Mouse (Mus musculus) forebrain, postnatal 0 days (tissue): ENCODE data around the gene Cdh1. TPM values are rescaled to one million over a fixed set of nuclear protein-coding genes. Genes with fewer than 3 reads are reported as not detected.

ENCODE experiments used
- ATAC-seq: fragments of 200-750 bp; cut with Nextera tagmentation; 2 replicates; pipeline ENCODE4 v1.8.0; 2017; ENCODE audit warnings: mild to moderate bottlenecking, moderate library complexity
- DNase-seq: peaks from one replicate; pipeline ENCODE4 v3.0.0-alpha.2; 2015
- H3K27ac ChIP-seq: fragments of 300-500 bp; sonication (generic); 2 replicates; pipeline ENCODE4 v1.5.1; 2014; ENCODE audit warnings: low read depth, mild to moderate bottlenecking, antibody characterized with exemption, low read length, moderate library complexity, mixed read lengths
- H3K27me3 ChIP-seq: fragments of 300-500 bp; sonication (generic); 2 replicates; pipeline ENCODE4 v1.6.1; 2014; ENCODE audit warnings: mild to moderate bottlenecking, low read length, mixed read lengths; ENCODE audit not compliant: insufficient read depth
- H3K36me3 ChIP-seq: fragments of 300-500 bp; sonication (generic); 2 replicates; pipeline ENCODE4 v1.6.1; 2014; ENCODE audit warnings: mild to moderate bottlenecking, moderate library complexity; ENCODE audit not compliant: insufficient read depth
- H3K4me1 ChIP-seq: fragments of 300-500 bp; sonication (generic); 2 replicates; pipeline ENCODE4 v1.6.1; 2014; ENCODE audit warnings: antibody characterized with exemption; ENCODE audit not compliant: insufficient read depth
- H3K4me2 ChIP-seq: fragments of 300-500 bp; sonication (generic); 2 replicates; pipeline ENCODE4 v1.6.1; 2014; ENCODE audit warnings: low read depth, mild to moderate bottlenecking, moderate library complexity
- H3K4me3 ChIP-seq: fragments of 300-500 bp; sonication (generic); 2 replicates; pipeline ENCODE4 v1.5.1; 2014; ENCODE audit warnings: low read depth, low read length, mixed read lengths
- H3K9ac ChIP-seq: fragments of 300-500 bp; sonication (generic); 2 replicates; pipeline ENCODE4 v1.6.1; 2014; ENCODE audit warnings: mild to moderate bottlenecking
- H3K9me3 ChIP-seq: fragments of 300-500 bp; sonication (generic); 2 replicates; pipeline ENCODE4 v1.6.1; 2016; ENCODE audit warnings: low read length
- CTCF ChIP-seq: sonication (generic); IDR thresholded peaks from 2 replicates; pipeline ENCODE4 v1.5.1; 2016; ENCODE audit warnings: antibody characterized with exemption, control low read depth, low read depth
- WGBS: fragments of 180-500 bp; shearing (Covaris S2); extraction: QIAGEN DNeasy Blood & Tissue Kit; methylation state at CpG from one replicate; pipeline ENCODE4 v1.1.7; 2014; 5-methylcytosine and 5-hydroxymethylcytosine counted together
- polyA plus RNA-seq: library from polyadenylated mRNA; unstranded; fragments of >200 nt; fragmentation: Nextera tagmentation; extraction: Ambion mirVana; gene quantifications from 2 replicates; pipeline ENCODE4 v1.2.1, GENCODE M21; 2015
- total RNA-seq: library from RNA; depleted of rRNA; stranded (reverse); fragments of >200 nt; gene quantifications from 2 replicates; pipeline ENCODE4 v1.2.3, GENCODE M21; 2014; rRNA removed

Cdh1 gene
- total RNA-seq = 2.5 and 3.9 TPM in 2 replicates
- polyA plus RNA-seq = 3.3 and 3.9 TPM in 2 replicates

GRCm38 (mm10) chr8:106603131-106603819 lies at the start of gene Cdh1:
Gene Cdh1 (plus strand): TSS chr8:106603351.
- ATAC-seq = peak; percentile 54; the same call in 1 of the 2 replicates
- H3K4me2 ChIP-seq = peak within 1 kb of the TSS; percentile 60
- H3K4me3 ChIP-seq = peak within 1 kb of the TSS; percentile 43
- no peak within 1 kb of the TSS for H3K27ac ChIP-seq
- DNase-seq = peak; percentile 30
- TF ChIP-seq CTCF = peak; percentile 31; the same call in 1 of the 2 replicates
- H3K9ac ChIP-seq = no peak within 1 kb of the TSS
- WGBS = under 1% methylated on average over 50 of the region's 53 CpGs
- 0 out of 2 replicates have a peak, but pooled peaks cover 3% of the 10 kb centered on the region for H3K4me1 ChIP-seq
- peaks cover 44% of the 10 kb centered on the region for H3K27me3 ChIP-seq
- no peaks in the 10 kb centered on the region for H3K9me3 ChIP-seq
- no peaks in the 10 kb centered on the region for H3K36me3 ChIP-seq

GRCm38 (mm10) chr8:106554011-106554410 lies 49.1 kb upstream of the Cdh1 start:
- Histone ChIP-seq H3K27ac (no peak overlapping the region), H3K4me1 (no peaks in the 10 kb centered on the region), H3K9ac (no peak overlapping the region), H3K4me3 (no peak overlapping the region), H3K9me3 (peaks cover 9% of the 10 kb centered on the region; the same call in 1 of the 2 replicates), H3K36me3 (no peaks in the 10 kb centered on the region), H3K4me2 (no peak overlapping the region), H3K27me3 (no peaks in the 10 kb centered on the region)
- no peak for TF ChIP-seq CTCF
- 94% methylated on average over 5 of the region's 5 CpGs for WGBS
- DNase-seq = no peak
- no peak for ATAC-seq

DNA sequence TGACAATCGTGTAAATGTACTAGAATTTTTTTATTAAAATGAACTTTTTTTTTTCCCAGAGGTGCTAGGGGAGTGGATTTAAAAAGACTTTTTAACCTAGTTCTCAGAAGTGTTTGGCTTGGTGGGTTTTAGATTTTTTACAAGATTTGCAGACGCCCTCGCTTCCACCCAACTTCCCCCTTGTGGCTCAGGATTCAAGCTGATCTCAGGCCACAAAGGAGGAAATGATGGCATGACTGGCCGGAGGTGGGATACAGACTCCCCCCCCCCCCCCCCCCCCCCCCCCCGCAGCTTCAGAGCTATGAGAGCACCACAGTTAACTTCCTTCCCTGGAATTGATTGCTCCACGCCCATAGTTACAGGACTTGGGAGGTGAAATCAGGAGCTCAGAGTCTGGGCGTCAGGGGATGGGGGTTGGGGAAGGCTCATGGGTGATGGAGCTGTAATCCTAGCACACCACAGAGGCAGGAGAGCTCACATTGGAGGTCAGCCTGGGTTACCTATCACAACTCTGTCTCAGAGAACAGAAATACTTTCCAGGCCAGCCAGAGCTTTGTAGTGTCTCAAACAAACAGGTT lies 47.0 kb upstream of the Cdh1 start:
- no peaks in the 10 kb centered on the region for H3K4me1 ChIP-seq
- H3K36me3 ChIP-seq = no peaks in the 10 kb centered on the region
- no peak overlapping the region for H3K27ac ChIP-seq
- 82% methylated on average over 6 of the region's 7 CpGs for WGBS
- ATAC-seq = no peak
- H3K4me3 ChIP-seq = no peak overlapping the region
- no peak overlapping the region for H3K4me2 ChIP-seq
- no peak for TF ChIP-seq CTCF
- H3K9me3 ChIP-seq = peaks cover 9% of the 10 kb centered on the region; the same call in 1 of the 2 replicates
- H3K27me3 ChIP-seq = no peaks in the 10 kb centered on the region
- H3K9ac ChIP-seq = no peak overlapping the region
- no peak for DNase-seq

DNA sequence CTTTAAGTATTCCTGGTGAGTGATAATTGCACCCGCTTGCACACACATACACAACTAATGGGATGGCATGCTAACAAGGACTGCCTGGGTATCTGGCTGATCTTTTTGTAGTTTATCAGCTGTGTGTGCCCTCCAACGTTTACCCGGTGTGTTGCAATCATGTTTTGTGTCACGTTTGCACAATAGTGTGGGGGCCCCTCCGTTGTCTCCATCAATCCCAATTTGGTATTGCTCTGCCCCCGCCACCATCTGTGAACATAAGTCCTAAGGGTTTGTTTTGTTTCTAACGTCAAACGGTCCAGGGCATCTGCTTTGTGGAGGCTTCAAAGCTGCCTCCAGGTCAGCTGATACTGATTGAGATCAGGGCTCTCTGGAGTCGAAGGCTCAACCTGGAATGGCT lies 43.3 kb upstream of the Cdh1 start:
- TF ChIP-seq CTCF = no peak
- Histone ChIP-seq H3K9me3 (peaks cover 9% of the 10 kb centered on the region; the same call in 1 of the 2 replicates), H3K9ac (no peak overlapping the region), H3K36me3 (no peaks in the 10 kb centered on the region), H3K4me2 (no peak overlapping the region), H3K27ac (no peak overlapping the region), H3K27me3 (no peaks in the 10 kb centered on the region), H3K4me1 (no peaks in the 10 kb centered on the region), H3K4me3 (no peak overlapping the region)
- ATAC-seq (no peak), DNase-seq (no peak)
- 74% methylated on average over 9 of the region's 9 CpGs for WGBS

DNA sequence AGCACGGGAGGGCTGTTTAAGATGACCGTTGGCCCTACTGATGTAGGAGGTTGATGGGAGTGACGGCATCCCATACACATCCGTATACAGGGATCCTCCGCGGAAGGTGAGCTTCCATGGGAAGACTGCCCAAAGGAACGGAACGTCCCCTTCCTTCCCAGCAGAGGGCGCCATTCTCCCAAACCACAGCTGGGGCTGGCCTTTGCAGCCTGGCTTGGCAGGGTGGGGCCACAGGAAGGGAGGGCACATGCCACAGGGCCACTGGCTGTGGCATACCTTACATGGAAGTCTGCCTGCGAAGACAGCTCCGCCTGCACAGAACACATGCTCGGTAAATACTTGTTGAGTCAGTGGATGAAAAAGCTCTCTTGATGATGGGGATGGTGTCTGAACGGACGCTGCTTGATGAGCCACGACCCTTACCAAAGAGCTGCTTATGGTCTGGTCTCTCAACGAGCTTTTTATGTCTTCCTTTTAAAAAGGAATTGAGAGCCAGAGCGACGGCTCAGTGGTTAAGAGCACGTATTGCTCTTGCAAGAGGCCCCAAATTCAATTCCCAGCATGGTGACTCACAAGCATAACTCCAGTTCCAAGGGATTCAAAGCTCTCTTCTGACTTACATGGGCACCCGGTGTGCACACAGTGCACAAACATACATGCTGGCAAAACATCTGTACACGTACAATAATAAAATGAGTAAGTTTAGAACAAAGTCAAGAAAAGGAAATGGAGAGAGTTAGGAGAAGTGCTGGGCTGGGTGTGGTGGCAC lies 41.9 kb upstream of the Cdh1 start:
- no peak for ATAC-seq
- no peak overlapping the region for H3K9ac ChIP-seq
- no peak overlapping the region for H3K27ac ChIP-seq
- H3K36me3 ChIP-seq = no peaks in the 10 kb centered on the region
- H3K9me3 ChIP-seq = peaks cover 9% of the 10 kb centered on the region; the same call in 1 of the 2 replicates
- H3K4me1 ChIP-seq = no peaks in the 10 kb centered on the region
- TF ChIP-seq CTCF = peak; percentile 67
- peak; percentile 16 for DNase-seq
- 32% methylated on average over 21 of the region's 21 CpGs for WGBS
- no peaks in the 10 kb centered on the region for H3K27me3 ChIP-seq
- no peak overlapping the region for H3K4me2 ChIP-seq
- no peak overlapping the region for H3K4me3 ChIP-seq

DNA sequence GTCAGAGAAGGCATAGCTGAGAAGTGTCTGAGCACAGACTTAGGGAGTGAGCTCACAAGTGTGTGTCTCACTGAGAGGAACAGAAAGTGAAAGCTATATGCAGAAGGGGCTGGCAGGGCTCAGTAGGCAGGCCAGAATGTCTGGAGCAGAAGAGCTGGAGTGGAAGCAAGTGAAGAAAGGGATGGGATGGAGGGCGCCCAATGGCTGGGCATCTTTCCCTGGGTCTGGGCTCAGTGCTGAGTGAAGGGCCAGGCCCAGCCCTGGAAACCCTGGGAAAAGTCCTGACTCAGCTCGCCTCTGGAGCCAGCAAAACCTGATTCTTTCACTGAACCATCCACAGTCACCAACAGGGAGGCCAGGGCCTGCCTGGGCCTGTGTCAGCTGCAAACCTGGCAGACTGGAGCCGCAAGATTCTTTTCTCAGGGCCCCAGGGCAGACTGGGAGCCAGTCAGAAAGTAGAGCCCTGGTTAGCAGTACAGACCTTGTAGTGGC lies 39.4 kb upstream of the Cdh1 start:
- TF ChIP-seq CTCF = no peak
- no peak for DNase-seq
- 83% methylated on average over 3 of the region's 3 CpGs for WGBS
- no peak overlapping the region for H3K27ac ChIP-seq
- no peaks in the 10 kb centered on the region for H3K9me3 ChIP-seq
- ATAC-seq = no peak
- no peak overlapping the region for H3K4me2 ChIP-seq
- no peaks in the 10 kb centered on the region for H3K27me3 ChIP-seq
- no peaks in the 10 kb centered on the region for H3K4me1 ChIP-seq
- H3K4me3 ChIP-seq = no peak overlapping the region
- no peaks in the 10 kb centered on the region for H3K36me3 ChIP-seq
- no peak overlapping the region for H3K9ac ChIP-seq
